Mouse (Mus musculus) small intestine, adult 2 months (tissue): Measurements from ENCODE around the gene Pdss2.

Source experiments
- CTCF ChIP-seq: fragments of 200-500 bp; IDR thresholded peaks from 2 replicates; pipeline ENCODE4 v1.5.1; 2012; ENCODE audit warnings: low read depth, mild to moderate bottlenecking, control low read depth, inconsistent platforms, low read length, moderate library complexity, mixed read lengths; ENCODE audit not compliant: insufficient replicate concordance, insufficient read length; ENCODE audit errors: extremely low read depth
- POLR2A ChIP-seq: fragments of 200-500 bp; IDR thresholded peaks from 2 replicates; pipeline ENCODE4 v1.6.1; 2012; ENCODE audit warnings: low read depth, mild to moderate bottlenecking, control low read depth, inconsistent platforms, low read length, moderate library complexity

DNA sequence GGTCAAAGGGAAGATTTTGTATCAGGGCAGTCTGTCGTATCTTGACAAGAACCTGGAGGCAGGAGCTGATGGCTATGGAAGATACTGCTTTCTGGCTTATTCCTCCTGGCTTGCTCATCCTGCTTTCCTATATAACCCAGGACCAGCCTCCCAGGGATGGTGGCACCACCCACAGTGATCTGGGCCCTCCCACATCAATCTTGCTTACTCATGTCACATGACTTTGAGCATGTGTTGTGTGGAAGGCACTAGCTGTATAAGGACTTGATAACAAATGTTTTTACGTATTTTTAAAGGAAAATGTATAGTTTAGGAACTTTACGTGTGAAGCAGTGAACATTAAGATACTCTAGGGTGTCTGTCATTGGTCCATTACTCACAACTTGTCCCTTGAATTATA is 161.4 kb downstream of the Pdss2 start:
- TF ChIP-seq CTCF (no peak), POLR2A (no peak)
